Mouse (Mus musculus) frontal cortex, postnatal 14 days (tissue): Measurements from ENCODE around the gene Pdcd6.
A peak's percentile ranks its signal among the peaks of the same experiment; 100 is the strongest.

Experiments
- DNase-seq, 2 experiments: peaks; one replicate each; pipeline ENCODE4 v3.0.0; 2022; ENCODE audit warnings: low spot score in 2 of 2

The Pdcd6 gene

DNA sequence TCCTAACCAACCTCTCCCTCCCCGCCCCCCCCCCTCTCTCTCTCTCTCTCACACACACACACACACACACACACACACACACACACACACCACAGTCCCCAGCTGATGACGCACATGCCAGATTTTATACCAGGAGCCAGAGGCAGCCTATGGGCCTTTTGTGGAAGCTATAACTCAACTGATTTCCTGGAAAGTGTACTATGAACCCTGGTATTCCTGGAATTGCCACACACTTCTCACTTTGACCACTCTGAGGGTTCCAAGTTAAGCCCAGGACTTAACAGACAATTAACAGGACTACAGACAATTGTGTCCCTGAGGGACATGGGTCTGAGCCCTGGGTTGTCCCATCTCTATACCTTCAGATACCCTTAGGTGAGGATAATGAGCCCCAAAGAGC, 35.1 kb downstream of the Pdcd6 start:
- no peak for DNase-seq

DNA sequence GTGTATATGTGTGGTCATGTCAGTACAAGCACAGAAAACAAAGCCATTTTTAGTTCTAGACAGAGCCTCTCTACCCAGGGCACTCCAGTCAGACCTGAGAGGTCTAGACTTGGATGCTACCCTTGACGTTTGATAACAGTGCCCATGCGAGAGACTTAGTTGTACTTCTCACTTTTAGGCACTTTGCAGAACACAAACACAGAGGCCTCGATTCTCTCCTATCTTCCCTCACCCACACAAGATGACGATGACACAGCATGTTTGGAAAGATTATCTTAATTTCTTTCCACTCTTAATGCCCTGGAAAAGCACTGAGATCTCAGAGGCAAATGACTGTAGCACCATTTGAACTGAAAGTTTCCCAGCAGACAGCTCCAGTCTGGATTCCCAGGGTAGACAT, 41.7 kb downstream of the Pdcd6 start:
- DNase-seq: no peak

DNA sequence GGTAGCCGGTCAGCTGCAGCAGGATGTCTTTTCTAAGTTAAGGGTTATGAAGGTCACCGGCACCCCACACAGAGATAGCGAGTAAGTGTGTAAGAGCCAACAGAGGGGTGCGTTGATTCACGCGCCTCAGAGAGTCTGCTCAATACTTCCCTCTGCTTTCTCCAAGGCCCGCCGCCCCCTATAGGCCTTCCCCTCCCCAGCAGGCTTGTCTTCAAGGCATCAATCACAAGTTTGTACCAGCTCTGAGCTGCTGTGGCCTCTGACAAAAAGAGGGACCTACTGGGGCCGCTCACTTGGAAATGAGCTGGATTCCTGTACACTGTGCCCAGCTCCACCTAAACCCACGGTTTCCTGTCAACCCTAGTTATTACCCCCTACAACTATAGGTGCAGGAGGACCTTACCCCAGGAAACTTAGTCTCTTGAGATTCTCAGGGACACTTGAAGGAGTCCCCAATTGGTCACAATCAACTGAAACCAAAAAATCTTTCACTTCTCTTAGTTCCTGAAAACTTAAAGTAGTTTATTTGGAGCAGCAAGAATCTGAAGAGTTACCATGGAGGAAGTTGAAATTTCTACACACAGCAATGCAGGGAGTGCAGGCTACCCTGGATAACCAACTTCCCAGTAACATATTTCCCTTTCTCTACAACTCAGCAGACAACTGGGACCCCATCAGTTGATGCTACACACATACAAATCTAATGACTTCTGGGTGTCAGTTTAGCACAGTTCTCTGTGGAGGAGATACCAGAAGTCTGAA, 57.0 kb downstream of the Pdcd6 start:
- DNase-seq: peak in 1 of 2 experiments; percentile 21

DNA sequence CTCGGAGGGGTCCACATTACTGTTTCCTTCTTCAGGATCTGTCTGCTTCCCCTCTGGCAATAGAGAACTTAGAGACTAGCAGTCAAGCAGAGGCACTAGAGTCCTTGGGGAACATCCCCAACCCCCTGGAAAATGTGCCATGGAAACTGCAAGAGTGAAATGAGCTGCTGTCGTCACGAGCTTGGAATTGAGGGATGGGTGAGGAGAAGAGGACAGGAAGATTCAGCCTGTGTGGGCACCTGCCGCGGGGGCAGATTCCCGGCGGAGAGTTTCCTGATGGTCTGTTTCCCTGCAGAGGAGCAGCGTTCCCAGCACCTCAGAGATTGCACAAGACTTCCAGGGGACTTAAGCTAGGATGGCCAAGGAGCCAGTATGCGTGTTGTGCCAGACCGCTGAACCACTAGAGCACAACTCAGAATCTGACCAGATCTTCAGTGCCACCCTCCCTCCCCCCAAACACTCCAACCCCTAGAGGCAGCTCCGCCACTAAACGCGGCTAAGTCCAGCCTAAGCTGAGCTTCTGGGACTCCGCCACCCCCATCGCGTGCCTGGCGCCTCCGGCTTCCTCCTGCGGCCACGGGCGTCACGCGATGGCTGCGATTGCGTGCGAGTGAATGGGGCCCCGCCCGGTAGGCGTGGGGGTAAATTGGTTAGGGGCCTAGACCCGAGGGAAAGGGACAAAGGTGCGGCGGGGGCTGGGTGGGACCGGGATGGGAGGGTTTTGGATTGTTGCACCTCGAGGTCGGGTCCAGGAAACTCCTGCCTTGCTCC, 57.7 kb downstream of the Pdcd6 start:
- DNase-seq: peak in 1 of 2 experiments; percentile 8
